Comparison of ENCODE assay signal across 8 mouse cellular contexts in the genomic region with DNA sequence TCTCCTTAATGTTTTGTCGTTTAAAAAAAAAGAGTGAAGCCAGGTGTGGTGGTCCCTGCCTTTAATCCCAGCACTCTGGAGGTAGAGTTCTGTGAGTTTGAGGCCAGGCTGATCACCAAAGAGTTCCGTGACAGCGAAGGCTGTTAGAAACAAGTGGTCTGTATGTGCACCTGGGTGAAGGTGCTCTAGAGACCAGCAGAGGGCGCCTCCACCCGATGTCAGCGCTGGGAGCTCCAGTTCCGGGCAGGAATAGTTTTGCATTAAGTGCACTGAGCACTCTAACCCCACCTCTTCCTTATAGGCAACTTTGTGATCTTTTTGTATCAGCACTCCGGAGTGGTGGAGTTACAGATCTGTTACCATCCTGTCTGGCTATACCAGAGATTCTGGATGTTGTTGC. TPM values are rescaled to one million over a fixed set of nuclear protein-coding genes. Genes with fewer than 3 reads are reported as not detected.
DNase-seq lines count a peak whose midpoint lies in the region; ATAC-seq and TF ChIP-seq lines count a peak whose summit lies in the region.

No protein-coding gene starts in this region.

- H3K36me3 ChIP-seq in embryonic facial prominence, embryonic 10.5 days (replicated peaks): peaks cover 40% of the 10 kb centered on the region
- peaks cover 6% of the 10 kb centered on the region; the same call in 1 of the 2 replicates for H3K36me3 ChIP-seq in heart, embryonic 16.5 days (ENCODE audit: control insufficient read depth, insufficient read depth)
- H3K36me3 ChIP-seq in limb, embryonic 10.5 days: peaks cover 40% of the 10 kb centered on the region
- peaks cover 24% of the 10 kb centered on the region for H3K36me3 ChIP-seq in midbrain, embryonic 10.5 days
- H3K36me3 ChIP-seq in stomach, postnatal 0 days (ENCODE audit: control insufficient read depth, insufficient read depth, low read length): no peaks in the 10 kb centered on the region

- 36% methylated on average over 8 of the region's 8 CpGs for WGBS in embryonic facial prominence, embryonic 10.5 days
- WGBS in heart, embryonic 16.5 days: 37% methylated on average over 8 of the region's 8 CpGs
- WGBS in limb, embryonic 10.5 days: 42% methylated on average over 8 of the region's 8 CpGs
- WGBS in midbrain, embryonic 10.5 days: 36% methylated on average over 8 of the region's 8 CpGs
- WGBS in stomach, postnatal 0 days: 40% methylated on average over 8 of the region's 8 CpGs

- H3K27me3 ChIP-seq in embryonic facial prominence, embryonic 10.5 days (replicated peaks; ENCODE audit: low read depth, poor library complexity, severe bottlenecking): peaks cover 27% of the 10 kb centered on the region
- no peaks in the 10 kb centered on the region for H3K27me3 ChIP-seq in heart, embryonic 16.5 days (ENCODE audit: control insufficient read depth, insufficient read depth, low read length)
- H3K27me3 ChIP-seq in limb, embryonic 10.5 days (ENCODE audit: low read depth, poor library complexity, severe bottlenecking): peaks cover 10% of the 10 kb centered on the region; the same call in 1 of the 2 replicates
- peaks cover 36% of the 10 kb centered on the region for H3K27me3 ChIP-seq in midbrain, embryonic 10.5 days (ENCODE audit: low read depth, poor library complexity, severe bottlenecking)
- no peaks in the 10 kb centered on the region for H3K27me3 ChIP-seq in stomach, postnatal 0 days (ENCODE audit: control insufficient read depth, insufficient read depth, low read length)

- no peaks in the 10 kb centered on the region for H3K9me3 ChIP-seq in embryonic facial prominence, embryonic 10.5 days
- no peaks in the 10 kb centered on the region for H3K9me3 ChIP-seq in heart, embryonic 16.5 days (replicated peaks; ENCODE audit: control insufficient read depth, low read length)
- no peaks in the 10 kb centered on the region for H3K9me3 ChIP-seq in limb, embryonic 10.5 days (replicated peaks)
- H3K9me3 ChIP-seq in midbrain, embryonic 10.5 days (replicated peaks): no peaks in the 10 kb centered on the region
- no peaks in the 10 kb centered on the region for H3K9me3 ChIP-seq in stomach, postnatal 0 days (ENCODE audit: control insufficient read depth, low read length)

- H3K27ac ChIP-seq in embryonic facial prominence, embryonic 10.5 days (replicated peaks): no peak overlapping the region
- no peak overlapping the region for H3K27ac ChIP-seq in heart, embryonic 16.5 days (ENCODE audit: low read length)
- no peak overlapping the region for H3K27ac ChIP-seq in limb, embryonic 10.5 days
- no peak overlapping the region for H3K27ac ChIP-seq in midbrain, embryonic 10.5 days (replicated peaks)
- no peak overlapping the region for H3K27ac ChIP-seq in stomach, postnatal 0 days (replicated peaks)

- H3K9ac ChIP-seq in heart, embryonic 16.5 days (ENCODE audit: low read length): no peak overlapping the region
- H3K9ac ChIP-seq in stomach, postnatal 0 days (ENCODE audit: low read length): no peak overlapping the region

- peak overlapping the region; percentile 98 for H3K4me2 ChIP-seq in heart, embryonic 16.5 days (ENCODE audit: low read depth, low read length)
- peak overlapping the region; percentile 88 for H3K4me2 ChIP-seq in stomach, postnatal 0 days (replicated peaks; ENCODE audit: low read depth)

- peaks cover 33% of the 10 kb centered on the region for H3K4me1 ChIP-seq in embryonic facial prominence, embryonic 10.5 days
- peaks cover 12% of the 10 kb centered on the region for H3K4me1 ChIP-seq in heart, embryonic 16.5 days (ENCODE audit: control insufficient read depth, insufficient read depth, low read length)
- peaks cover 31% of the 10 kb centered on the region for H3K4me1 ChIP-seq in limb, embryonic 10.5 days
- H3K4me1 ChIP-seq in midbrain, embryonic 10.5 days: peaks cover 27% of the 10 kb centered on the region
- peaks cover 5% of the 10 kb centered on the region; the same call in 1 of the 2 replicates for H3K4me1 ChIP-seq in stomach, postnatal 0 days (replicated peaks; ENCODE audit: control insufficient read depth, insufficient read depth)

- peak overlapping the region; percentile 82 for H3K4me3 ChIP-seq in embryonic facial prominence, embryonic 10.5 days
- peak overlapping the region; percentile 72 for H3K4me3 ChIP-seq in heart, embryonic 16.5 days (ENCODE audit: low read length)
- H3K4me3 ChIP-seq in limb, embryonic 10.5 days: peak overlapping the region; percentile 78
- H3K4me3 ChIP-seq in midbrain, embryonic 10.5 days: peak overlapping the region; percentile 71
- H3K4me3 ChIP-seq in stomach, postnatal 0 days (ENCODE audit: low read depth, low read length): peak overlapping the region; percentile 50

- peak; percentile 49 for DNase-seq in adrenal gland, adult 2 months
- DNase-seq in adrenal gland, postnatal 4 days (ENCODE audit: low spot score in 2 of 2): no peak
- DNase-seq in T-cell, adult 2 months (ENCODE audit: low spot score): peak; percentile 33
- DNase-seq in embryonic facial prominence, embryonic 10.5 days (ENCODE audit: low spot score): peak; percentile 71
- peak; percentile 67 for DNase-seq in limb, embryonic 10.5 days (ENCODE audit: low spot score)
- peak; percentile 44 for DNase-seq in midbrain, embryonic 10.5 days (ENCODE audit: low spot score)
- peak; percentile 62 for DNase-seq in stomach, postnatal 0 days (ENCODE audit: low spot score)

- TF ChIP-seq EP300 in stomach, postnatal 0 days (optimal IDR thresholded peaks at IDR 0.05): no peak

- peak; percentile 79 for TF ChIP-seq CTCF in stomach, postnatal 0 days (IDR thresholded peaks at IDR 0.05; ENCODE audit: low read depth)

- no peak for ATAC-seq in heart, embryonic 16.5 days (replicated peaks; ENCODE audit: extremely low read depth, insufficient read depth, low FRiP score)
- peak; percentile 51; the same call in 1 of the 2 replicates for ATAC-seq in stomach, postnatal 0 days (ENCODE audit: low FRiP score, low TSS enrichment)

RNA-seq across cellular contexts. Expression of a gene that starts 1.2 kb away (rescaled TPM):
- total RNA-seq in adrenal gland, adult 2 months (2021): 10 to 100 TPM; 45.5 to 49.8 TPM
- 55.3 and 68.2 TPM in 2 replicates for polyA plus RNA-seq in adrenal gland, adult 2 months (2012; rRNA removed)
- 10 to 100 TPM; 52.3 TPM for total RNA-seq in adrenal gland, postnatal 4 days (2021)
- 64.9 and 72.8 TPM in 2 replicates for polyA plus RNA-seq in embryonic facial prominence, embryonic 10.5 days (2016; fragmentation: Nextera tagmentation; extraction: Ambion mirVana)
- 36.4 and 39.6 TPM in 2 replicates for polyA plus RNA-seq in heart, embryonic 16.5 days (2015; fragmentation: Nextera tagmentation; extraction: Ambion mirVana)
- 70.4 and 81.3 TPM in 2 replicates for polyA plus RNA-seq in limb, embryonic 10.5 days (2016; fragmentation: Nextera tagmentation; extraction: Ambion mirVana)
- polyA plus RNA-seq in midbrain, embryonic 10.5 days (2016; fragmentation: Nextera tagmentation; extraction: Ambion mirVana): 52.6 and 57.4 TPM in 2 replicates
- 32.0 and 34.0 TPM in 2 replicates for polyA plus RNA-seq in stomach, postnatal 0 days (2015; fragmentation: Nextera tagmentation; extraction: Ambion mirVana)

RNA-seq across cellular contexts. Expression of a gene that starts 28.0 kb away (rescaled TPM):
- 10 to 100 TPM; 53.9 to 65.4 TPM for total RNA-seq in adrenal gland, adult 2 months (2021)
- polyA plus RNA-seq in adrenal gland, adult 2 months (2012; rRNA removed): 138 and 157 TPM in 2 replicates
- total RNA-seq in adrenal gland, postnatal 4 days (2021): 10 to 100 TPM; 68.8 to 70.3 TPM
- polyA plus RNA-seq in embryonic facial prominence, embryonic 10.5 days (2016; fragmentation: Nextera tagmentation; extraction: Ambion mirVana): 50.3 and 50.5 TPM in 2 replicates
- 32.3 and 35.9 TPM in 2 replicates for polyA plus RNA-seq in heart, embryonic 16.5 days (2015; fragmentation: Nextera tagmentation; extraction: Ambion mirVana)
- 53.2 and 55.1 TPM in 2 replicates for polyA plus RNA-seq in limb, embryonic 10.5 days (2016; fragmentation: Nextera tagmentation; extraction: Ambion mirVana)
- 45.2 and 47.8 TPM in 2 replicates for polyA plus RNA-seq in midbrain, embryonic 10.5 days (2016; fragmentation: Nextera tagmentation; extraction: Ambion mirVana)
- polyA plus RNA-seq in stomach, postnatal 0 days (2015; fragmentation: Nextera tagmentation; extraction: Ambion mirVana): 19.4 and 22.7 TPM in 2 replicates

RNA-seq across cellular contexts. Expression of a gene that starts 36.4 kb away (rescaled TPM):
- total RNA-seq in adrenal gland, adult 2 months (2021): 10 to 100 TPM in 1 of 2 experiments, 1 to 10 TPM in 1; 8.4 to 15.9 TPM
- 61.7 and 75.1 TPM in 2 replicates for polyA plus RNA-seq in adrenal gland, adult 2 months (2012; rRNA removed)
- total RNA-seq in adrenal gland, postnatal 4 days (2021): 10 to 100 TPM; 29.3 to 33.9 TPM
- polyA plus RNA-seq in embryonic facial prominence, embryonic 10.5 days (2016; fragmentation: Nextera tagmentation; extraction: Ambion mirVana): 9.3 and 10.5 TPM in 2 replicates
- polyA plus RNA-seq in heart, embryonic 16.5 days (2015; fragmentation: Nextera tagmentation; extraction: Ambion mirVana): 4.3 and 5.5 TPM in 2 replicates
- 16.8 and 24.5 TPM in 2 replicates for polyA plus RNA-seq in limb, embryonic 10.5 days (2016; fragmentation: Nextera tagmentation; extraction: Ambion mirVana)
- polyA plus RNA-seq in midbrain, embryonic 10.5 days (2016; fragmentation: Nextera tagmentation; extraction: Ambion mirVana): 4.1 TPM in 2 replicates
- polyA plus RNA-seq in stomach, postnatal 0 days (2015; fragmentation: Nextera tagmentation; extraction: Ambion mirVana): 7.8 and 10.7 TPM in 2 replicates

Comparison
In these comparisons a context has a peak if more than half of its experiments do, and no peak if none do; other contexts are left out.
1. DNase-seq: peak in adrenal gland, adult 2 months (single experiment), T-cell, adult 2 months (single experiment), embryonic facial prominence, embryonic 10.5 days (single experiment), limb, embryonic 10.5 days (single experiment), midbrain, embryonic 10.5 days (single experiment) and stomach, postnatal 0 days (single experiment); none in adrenal gland, postnatal 4 days (0 of 2).
2. Peak in every context shown above with its lines, with median percentiles within 50 percentile points of each other: H3K4me3 ChIP-seq.